Mouse (Mus musculus): ENCODE measurements at regions not wholly inside any gene's neighbourhood (a gene's known extent, or its start where the extent isn't known, plus 50 kb on each side); places are given as distances from the start of the nearest gene placed in this dataset.

GRCm38 (mm10) chr8:104051540-104051882, 49.9 kb upstream of the Cdh5 start:
- TF ChIP-seq MAFK (IDR thresholded peaks at IDR 0.05; ENCODE audit: insufficient read depth, low read depth, low read length) (no peak), ZNF384 (IDR thresholded peaks at IDR 0.05; ENCODE audit: low read depth, low read length) (no peak), HCFC1 (IDR thresholded peaks at IDR 0.05; ENCODE audit: borderline replicate concordance, insufficient read depth, low read length) (no peak), CHD2 (IDR thresholded peaks at IDR 0.05; ENCODE audit: low read depth, low read length) (no peak)
